Mouse (Mus musculus) brain, adult 2 months (tissue): ENCODE data around the gene Cntrl.

ENCODE experiments used
- DNase-seq: peaks from one replicate; pipeline ENCODE4 v3.0.0; 2011; ENCODE audit warnings: low read depth, low spot score

Gene Cntrl

GRCm38 (mm10) chr2:35173666-35174065, 64.4 kb downstream of the Cntrl start:
- no peak for DNase-seq

GRCm38 (mm10) chr2:35174100-35174499, 64.8 kb downstream of the Cntrl start:
- no peak for DNase-seq

GRCm38 (mm10) chr2:35175281-35176065, 66.2 kb downstream of the Cntrl start:
- peak; percentile 73 for DNase-seq

- no peak for DNase-seq
Observed at GRCm38 (mm10) chr2:35178153-35178552, 68.9 kb downstream of the Cntrl start.

- peak; percentile 80 for DNase-seq
Observed at GRCm38 (mm10) chr2:35183115-35183673, 73.9 kb downstream of the Cntrl start.

GRCm38 (mm10) chr2:35188929-35189328, 79.6 kb downstream of the Cntrl start:
- no peak for DNase-seq

GRCm38 (mm10) chr2:35193976-35194375, 84.7 kb downstream of the Cntrl start:
- no peak for DNase-seq

- peak; percentile 24 for DNase-seq
Observed at GRCm38 (mm10) chr2:35195626-35196544, 86.6 kb downstream of the Cntrl start.

- no peak for DNase-seq
Observed at GRCm38 (mm10) chr2:35199541-35199940, 90.2 kb downstream of the Cntrl start.

- peak; percentile 31 for DNase-seq
Observed at GRCm38 (mm10) chr2:35199971-35200897, 90.9 kb downstream of the Cntrl start.

GRCm38 (mm10) chr2:35200898-35201668, 91.8 kb downstream of the Cntrl start, which contains the start of gene Rab14:
Gene Rab14, minus strand, starts transcription at chr2:35201120.
- DNase-seq, result peak; percentile 100

GRCm38 (mm10) chr2:35203729-35204128, 94.4 kb downstream of the Cntrl start:
- DNase-seq, result no peak

GRCm38 (mm10) chr2:35206761-35207160, 97.5 kb downstream of the Cntrl start:
- DNase-seq, result no peak

GRCm38 (mm10) chr2:35208054-35208453, 98.8 kb downstream of the Cntrl start:
- DNase-seq, result no peak

GRCm38 (mm10) chr2:35208931-35209665, 99.8 kb downstream of the Cntrl start:
- peak; percentile 39 for DNase-seq

GRCm38 (mm10) chr2:35211681-35212080, 102.4 kb downstream of the Cntrl start:
- no peak for DNase-seq

GRCm38 (mm10) chr2:35213345-35213910, 104.1 kb downstream of the Cntrl start:
- DNase-seq, result no peak

GRCm38 (mm10) chr2:35214881-35215358, 105.6 kb downstream of the Cntrl start:
- peak; percentile 85 for DNase-seq

GRCm38 (mm10) chr2:35215363-35215762, 106.1 kb downstream of the Cntrl start:
- peak; percentile 71 for DNase-seq
